Mouse (Mus musculus): ENCODE data around the gene Tmem14a.

- no peak for TF ChIP-seq CTCF (IDR thresholded peaks at IDR 0.05; ENCODE audit: control insufficient read depth, insufficient read depth, low read length)
- TF ChIP-seq POLR2A (IDR thresholded peaks at IDR 0.05; ENCODE audit: borderline replicate concordance, control insufficient read depth, low read depth, low read length), result no peak
Observed at GRCm38 (mm10) chr1:21232516-21232915, 14.1 kb downstream of the Tmem14a start.

Measured in bone marrow, adult 2 months (tissue).